Mouse (Mus musculus) left cerebral cortex, postnatal 10 days (tissue): ENCODE results near the gene Kif2c. TPM values are rescaled to one million over a fixed set of nuclear protein-coding genes. Genes with fewer than 3 reads are reported as not detected.
A peak's percentile ranks its signal among the peaks of the same experiment; 100 is the strongest.

Source experiments
- DNase-seq, 2 experiments: peaks; one replicate each; pipeline ENCODE4 v3.0.0; 2021 to 2022; ENCODE audit warnings: low spot score in 2 of 2, mixed read lengths in 1 of 2; ENCODE audit errors: extremely low spot score in 1 of 2
- intact Hi-C: fragments of 180-260 bp; cut with DNase I; formaldehyde crosslinking; loops from one replicate; pipeline ENCODE4 v1.15.1; 2025
- total RNA-seq, 2 experiments: library from RNA; stranded (reverse); gene quantifications; 2 replicates each; pipeline ENCODE4 v1.2.3; 2021

The Kif2c gene
- total RNA-seq = 1 to 10 TPM; 1.1 to 2.2 TPM

- DNase-seq = peak; percentile 90 to 93
- intact Hi-C loops = no loop called here
These were observed at the start of gene Kif2c for GRCm38 (mm10) chr4:117181863-117182758. Gene Kif2c (minus strand): TSS chr4:117182639.

GRCm38 (mm10) chr4:117231208-117231607 lies 48.8 kb upstream of the Kif2c start:
- DNase-seq = no peak
- intact Hi-C loops = no loop called here

GRCm38 (mm10) chr4:117230331-117230730 lies 47.9 kb upstream of the Kif2c start:
- intact Hi-C loops = no loop called here
- no peak for DNase-seq

GRCm38 (mm10) chr4:117229590-117229989 lies 47.2 kb upstream of the Kif2c start:
- intact Hi-C loops = no loop called here
- no peak for DNase-seq

GRCm38 (mm10) chr4:117225250-117225649 lies 42.8 kb upstream of the Kif2c start:
- no peak for DNase-seq

GRCm38 (mm10) chr4:117224122-117224521 lies 41.7 kb upstream of the Kif2c start:
- intact Hi-C loops = no loop called here
- no peak for DNase-seq

More at GRCm38 (mm10) chr4:117225250-117225649, 42.8 kb upstream of the Kif2c start:
- intact Hi-C loops = no loop called here

- no peak for DNase-seq
- intact Hi-C loops = no loop called here
These were observed 40.6 kb upstream of the Kif2c start for GRCm38 (mm10) chr4:117223001-117223400.

GRCm38 (mm10) chr4:117221836-117222235 lies 39.4 kb upstream of the Kif2c start:
- intact Hi-C loops = no loop called here
- no peak for DNase-seq

GRCm38 (mm10) chr4:117220741-117221515 lies 38.5 kb upstream of the Kif2c start:
- intact Hi-C loops = no loop called here
- no peak for DNase-seq

GRCm38 (mm10) chr4:117218517-117219219 lies 36.2 kb upstream of the Kif2c start:
- peak; percentile 50 to 64 for DNase-seq

GRCm38 (mm10) chr4:117217029-117217428 lies 34.6 kb upstream of the Kif2c start:
- no peak for DNase-seq
- intact Hi-C loops = no loop called here

More at GRCm38 (mm10) chr4:117218517-117219219, 36.2 kb upstream of the Kif2c start:
- intact Hi-C loops = no loop called here

GRCm38 (mm10) chr4:117214250-117214649 lies 31.8 kb upstream of the Kif2c start:
- DNase-seq = no peak
- intact Hi-C loops = no loop called here

GRCm38 (mm10) chr4:117210147-117211074 lies 28.0 kb upstream of the Kif2c start:
- peak in 1 of 2 experiments; percentile 86 for DNase-seq
- intact Hi-C loops = no loop called here

GRCm38 (mm10) chr4:117209592-117209991 lies 27.2 kb upstream of the Kif2c start:
- no peak for DNase-seq

GRCm38 (mm10) chr4:117202992-117203354 lies 20.5 kb upstream of the Kif2c start:
- DNase-seq = no peak
- intact Hi-C loops = no loop called here

More at GRCm38 (mm10) chr4:117209592-117209991, 27.2 kb upstream of the Kif2c start:
- intact Hi-C loops = no loop called here

- intact Hi-C loops = no loop called here
- DNase-seq = peak; percentile 35 to 46
These were observed 19.9 kb upstream of the Kif2c start for GRCm38 (mm10) chr4:117202046-117202991.

- no peak for DNase-seq
- intact Hi-C loops = no loop called here
These were observed 9.4 kb upstream of the Kif2c start for GRCm38 (mm10) chr4:117191804-117192203.
